Mouse (Mus musculus) stomach, postnatal 0 days (tissue): ENCODE results near the gene Slc1a2. TPM values are rescaled to one million over a fixed set of nuclear protein-coding genes. Genes with fewer than 3 reads are reported as not detected.

Source experiments
- ATAC-seq: fragments of 200-750 bp; cut with Nextera tagmentation; 2 replicates; pipeline ENCODE4 v1.8.0; 2017; ENCODE audit not compliant: low FRiP score, low TSS enrichment
- DNase-seq: peaks from one replicate; pipeline ENCODE4 v3.0.0-alpha.2; 2016; ENCODE audit warnings: low spot score
- H3K27ac ChIP-seq: fragments of 300-500 bp; sonication (generic); replicated peaks from 2 replicates; pipeline ENCODE4 v1.5.1; 2014; ENCODE audit warnings: mild to moderate bottlenecking, control low read depth
- H3K27me3 ChIP-seq: fragments of 300-500 bp; sonication (generic); 2 replicates; pipeline ENCODE4 v1.6.1; 2014; ENCODE audit warnings: low read length; ENCODE audit not compliant: control insufficient read depth, insufficient read depth
- H3K36me3 ChIP-seq: fragments of 300-500 bp; sonication (generic); 2 replicates; pipeline ENCODE4 v1.6.1; 2014; ENCODE audit warnings: low read length, mixed read lengths; ENCODE audit not compliant: control insufficient read depth, insufficient read depth
- H3K4me1 ChIP-seq: fragments of 300-500 bp; sonication (generic); replicated peaks from 2 replicates; pipeline ENCODE4 v1.6.1; 2014; ENCODE audit warnings: antibody characterized with exemption; ENCODE audit not compliant: control insufficient read depth, insufficient read depth
- H3K4me2 ChIP-seq: fragments of 300-500 bp; sonication (generic); replicated peaks from 2 replicates; pipeline ENCODE4 v1.6.1; 2014; ENCODE audit warnings: low read depth, mild to moderate bottlenecking, control low read depth, moderate library complexity
- H3K4me3 ChIP-seq: fragments of 300-500 bp; sonication (generic); 2 replicates; pipeline ENCODE4 v1.5.1; 2014; ENCODE audit warnings: low read depth, low read length, control low read depth
- H3K9ac ChIP-seq: fragments of 300-500 bp; sonication (generic); 2 replicates; pipeline ENCODE4 v1.6.1; 2014; ENCODE audit warnings: mild to moderate bottlenecking, low read length, control low read depth, mixed read lengths
- H3K9me3 ChIP-seq: fragments of 300-500 bp; sonication (generic); 2 replicates; pipeline ENCODE4 v1.6.1; 2016; ENCODE audit warnings: low read length; ENCODE audit not compliant: control insufficient read depth
- CTCF ChIP-seq: IDR thresholded peaks from 2 replicates; pipeline ENCODE4 v1.5.1; 2016; ENCODE audit warnings: antibody characterized with exemption, low read depth, mild to moderate bottlenecking, moderate library complexity
- EP300 ChIP-seq: optimal IDR thresholded peaks from 2 replicates; pipeline ENCODE3; 2016; ENCODE audit warnings: antibody characterized with exemption
- WGBS: fragments of 180-500 bp; shearing (Covaris S2); extraction: QIAGEN DNeasy Blood & Tissue Kit; methylation state at CpG from one replicate; pipeline ENCODE4 v1.1.7; 2014; 5-methylcytosine and 5-hydroxymethylcytosine counted together
- polyA plus RNA-seq: library from polyadenylated mRNA; unstranded; fragments of >200 nt; fragmentation: Nextera tagmentation; extraction: Ambion mirVana; gene quantifications from 2 replicates; pipeline ENCODE4 v1.2.1, GENCODE M21; 2015

Slc1a2 gene
- polyA plus RNA-seq, 1 experiment from 2014 or later = 1.8 TPM

DNA sequence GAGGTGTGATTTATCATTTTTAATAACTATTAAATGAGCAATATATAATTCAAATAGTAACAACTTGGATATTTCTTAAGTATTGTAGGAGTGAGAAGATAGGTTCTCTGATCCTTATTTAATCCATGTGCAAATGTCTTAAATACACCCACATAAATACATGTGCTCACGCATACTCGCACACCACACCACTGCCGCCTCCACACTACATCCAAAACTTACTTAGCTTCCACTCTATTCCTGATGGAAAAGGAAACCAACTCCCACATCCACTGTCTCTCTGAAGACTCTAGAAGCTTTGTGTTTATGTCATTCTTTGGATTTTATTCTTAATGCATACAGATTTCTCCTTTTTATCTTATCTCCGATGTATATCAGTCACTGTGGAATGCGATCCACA is 113.8 kb downstream of the Slc1a2 start:
- 85% methylated on average over 5 of the region's 5 CpGs for WGBS
- no peak overlapping the region for H3K4me2 ChIP-seq

DNA sequence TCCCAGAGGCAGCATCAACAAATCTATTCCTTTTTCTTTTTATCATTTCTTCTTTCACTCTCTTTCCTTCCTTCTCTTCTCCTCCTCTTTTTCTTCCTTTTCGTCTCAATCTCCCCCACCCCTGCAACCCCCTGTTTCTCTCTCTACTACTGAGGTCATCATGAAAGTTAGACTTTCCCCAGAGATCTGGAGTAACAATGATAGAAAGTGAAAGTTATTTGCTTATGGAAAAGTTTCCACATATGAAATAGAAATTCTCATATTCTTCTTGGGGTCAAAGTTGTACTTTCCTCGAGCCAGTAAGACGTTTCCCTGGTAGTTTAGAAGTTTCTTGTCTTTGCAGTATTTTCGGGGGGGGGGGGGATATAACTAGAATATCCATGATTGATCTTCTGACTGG is 116.2 kb downstream of the Slc1a2 start:
- Histone ChIP-seq H3K27ac (no peak overlapping the region), H3K36me3 (no peaks in the 10 kb centered on the region), H3K4me1 (no peaks in the 10 kb centered on the region), H3K4me3 (no peak overlapping the region), H3K9ac (no peak overlapping the region), H3K4me2 (no peak overlapping the region), H3K9me3 (no peaks in the 10 kb centered on the region), H3K27me3 (no peaks in the 10 kb centered on the region)
- ATAC-seq = no peak
- DNase-seq = no peak
- TF ChIP-seq EP300 (no peak), CTCF (no peak)
- WGBS = 64% methylated on average over 4 of the region's 4 CpGs

More for the DNA sequence above, 113.8 kb downstream of the Slc1a2 start:
- Histone ChIP-seq H3K27me3 (no peaks in the 10 kb centered on the region), H3K9ac (no peak overlapping the region), H3K27ac (no peak overlapping the region), H3K36me3 (no peaks in the 10 kb centered on the region), H3K4me3 (no peak overlapping the region), H3K4me1 (no peaks in the 10 kb centered on the region), H3K9me3 (no peaks in the 10 kb centered on the region)
- TF ChIP-seq EP300 (no peak), CTCF (no peak)
- no peak for DNase-seq
- ATAC-seq = no peak

DNA sequence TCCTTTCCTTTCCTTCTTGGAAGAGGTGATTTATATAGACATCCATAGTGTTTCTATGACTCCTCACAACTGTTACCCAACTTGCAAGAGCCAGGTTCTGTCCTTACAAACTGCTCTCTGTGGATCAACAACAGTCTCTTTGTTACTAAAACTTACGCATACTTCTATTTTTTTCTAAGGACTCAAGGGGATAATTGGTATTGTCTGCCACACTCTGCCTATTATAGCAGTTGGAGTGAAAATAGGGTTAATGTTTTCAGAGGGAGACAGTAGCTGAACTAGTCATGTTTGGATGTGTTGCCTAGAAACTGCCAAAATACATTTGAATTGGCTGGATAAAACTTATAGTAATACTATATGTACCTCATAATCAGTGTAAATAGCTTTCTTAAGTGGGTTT is 117.1 kb downstream of the Slc1a2 start:
- no peak for DNase-seq
- no peaks in the 10 kb centered on the region for H3K9me3 ChIP-seq
- H3K27ac ChIP-seq = no peak overlapping the region
- H3K4me3 ChIP-seq = no peak overlapping the region
- 45% methylated on average over 1 of the region's 1 CpGs for WGBS
- ATAC-seq = no peak
- H3K4me1 ChIP-seq = no peaks in the 10 kb centered on the region
- no peaks in the 10 kb centered on the region for H3K27me3 ChIP-seq
- H3K4me2 ChIP-seq = no peak overlapping the region
- H3K9ac ChIP-seq = no peak overlapping the region
- no peaks in the 10 kb centered on the region for H3K36me3 ChIP-seq
- TF ChIP-seq CTCF (no peak), EP300 (no peak)

DNA sequence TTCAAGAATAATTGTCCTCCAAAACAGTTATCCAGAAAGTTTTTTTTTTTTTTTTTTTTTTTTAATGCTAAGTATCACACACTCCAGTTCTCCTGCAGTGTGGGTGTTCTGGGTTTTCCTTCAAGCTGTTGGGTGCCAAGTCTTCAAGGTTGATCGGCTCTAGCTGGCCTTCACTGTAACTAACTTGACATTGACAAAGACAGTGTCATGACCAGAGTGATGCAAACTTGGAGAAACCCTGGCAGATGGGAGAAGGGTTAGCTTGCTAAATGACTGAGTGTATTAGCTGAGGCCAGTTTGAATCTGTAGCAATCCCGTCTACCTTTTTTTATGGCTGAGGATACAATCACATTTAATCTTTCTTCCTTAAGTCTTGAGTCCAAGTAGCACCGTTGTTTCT is 119.7 kb downstream of the Slc1a2 start:
- DNase-seq (no peak), ATAC-seq (no peak)
- WGBS = 76% methylated on average over 3 of the region's 3 CpGs
- H3K36me3 ChIP-seq = no peaks in the 10 kb centered on the region
- H3K4me3 ChIP-seq = no peak overlapping the region
- H3K4me1 ChIP-seq = no peaks in the 10 kb centered on the region
- no peaks in the 10 kb centered on the region for H3K9me3 ChIP-seq
- H3K4me2 ChIP-seq = no peak overlapping the region
- no peak for TF ChIP-seq CTCF
- no peak for TF ChIP-seq EP300
- no peak overlapping the region for H3K27ac ChIP-seq
- no peaks in the 10 kb centered on the region for H3K27me3 ChIP-seq
- H3K9ac ChIP-seq = no peak overlapping the region

- Histone ChIP-seq H3K4me3 (no peak overlapping the region), H3K27me3 (no peaks in the 10 kb centered on the region), H3K4me2 (no peak overlapping the region), H3K27ac (no peak overlapping the region), H3K36me3 (no peaks in the 10 kb centered on the region), H3K4me1 (no peaks in the 10 kb centered on the region), H3K9ac (no peak overlapping the region), H3K9me3 (no peaks in the 10 kb centered on the region)
- ATAC-seq (no peak), DNase-seq (no peak)
- no peak for TF ChIP-seq CTCF
- TF ChIP-seq EP300 = no peak
- 65% methylated on average over 7 of the region's 7 CpGs for WGBS
These were observed 124.3 kb downstream of the Slc1a2 start for GRCm38 (mm10) chr2:102782751-102783150.

- Histone ChIP-seq H3K4me3 (no peak overlapping the region), H3K4me2 (no peak overlapping the region), H3K36me3 (no peaks in the 10 kb centered on the region), H3K9ac (no peak overlapping the region), H3K27me3 (no peaks in the 10 kb centered on the region), H3K9me3 (no peaks in the 10 kb centered on the region), H3K4me1 (no peaks in the 10 kb centered on the region), H3K27ac (no peak overlapping the region)
- WGBS = 52% methylated on average over 4 of the region's 4 CpGs
- no peak for DNase-seq
- ATAC-seq = no peak
- TF ChIP-seq CTCF (no peak), EP300 (no peak)
These were observed 127.2 kb downstream of the Slc1a2 start for GRCm38 (mm10) chr2:102785696-102786095.
